Mouse (Mus musculus): ENCODE measurements around the gene Bcat1.

Bcat1 gene

DNA sequence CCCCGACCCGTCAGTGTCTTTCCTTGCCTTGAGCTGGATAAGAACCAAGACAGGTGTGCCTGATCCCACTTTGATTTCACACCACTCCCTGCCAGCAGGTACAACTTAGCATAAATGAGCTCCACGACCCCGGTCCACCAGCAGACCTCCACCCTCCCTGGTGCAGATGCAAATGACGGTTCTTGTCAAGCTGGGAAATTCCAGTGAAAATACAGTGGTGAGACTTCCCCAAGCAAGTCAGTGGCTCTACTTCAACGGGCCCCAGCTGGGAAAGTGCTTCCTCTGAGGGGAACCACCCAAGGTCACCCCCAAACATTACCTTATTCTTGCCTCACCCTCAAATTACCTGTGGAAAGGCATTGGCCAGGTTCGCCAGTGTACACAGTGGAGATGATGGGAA lies 16.0 kb upstream of the Bcat1 start:
- no peak for DNase-seq

DNA sequence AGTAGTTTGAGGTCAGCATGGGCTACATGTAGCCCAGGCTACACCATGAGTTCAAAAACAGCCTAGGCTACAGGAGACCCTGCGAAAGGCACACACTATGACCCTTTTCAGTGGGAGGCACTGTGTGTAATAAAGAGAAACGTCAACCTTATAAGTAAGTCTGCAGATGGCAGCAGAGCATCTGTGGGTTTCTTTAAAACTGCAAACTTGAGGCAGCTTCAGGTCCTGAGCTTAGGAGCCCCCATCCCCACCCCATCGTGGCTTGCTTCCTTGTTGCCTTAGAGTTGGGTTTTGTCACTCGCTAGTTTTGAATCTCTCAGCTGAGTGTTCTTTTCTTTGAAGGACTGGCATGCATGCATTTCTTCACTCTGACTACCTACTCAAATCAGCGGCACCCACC lies 14.9 kb upstream of the Bcat1 start:
- no peak for DNase-seq

DNA sequence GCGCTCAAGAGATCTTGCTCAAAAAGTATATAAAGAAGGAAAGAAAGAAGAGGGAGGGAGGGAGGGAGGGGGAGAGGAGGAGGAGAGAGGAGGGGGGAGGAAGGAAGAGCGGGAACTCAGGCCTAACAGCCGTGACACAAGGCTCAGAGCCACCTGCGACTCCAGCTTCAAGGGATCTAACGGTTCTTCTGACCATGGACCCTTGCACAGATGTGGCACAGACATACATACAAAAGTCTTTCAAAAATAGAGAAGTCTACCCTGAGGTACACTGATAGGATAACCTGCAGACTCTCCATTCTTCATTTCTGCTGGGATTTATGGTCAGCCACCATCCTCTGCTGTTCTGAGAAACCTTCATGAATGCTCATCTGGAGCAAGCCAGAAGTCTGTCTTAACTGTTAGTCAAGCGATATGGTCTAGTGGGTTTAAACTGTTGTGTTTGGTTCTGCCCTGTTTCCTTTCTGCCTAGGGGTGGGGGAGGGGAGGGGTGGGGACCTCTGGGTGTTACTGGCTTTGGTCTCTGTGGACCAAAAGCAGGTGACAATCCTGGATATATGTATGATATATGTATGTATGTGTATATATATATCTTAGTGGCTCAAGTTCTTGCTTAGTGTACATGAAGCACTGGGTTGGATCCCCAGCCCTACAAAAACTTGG lies 14.3 kb upstream of the Bcat1 start:
- no peak for DNase-seq

DNA sequence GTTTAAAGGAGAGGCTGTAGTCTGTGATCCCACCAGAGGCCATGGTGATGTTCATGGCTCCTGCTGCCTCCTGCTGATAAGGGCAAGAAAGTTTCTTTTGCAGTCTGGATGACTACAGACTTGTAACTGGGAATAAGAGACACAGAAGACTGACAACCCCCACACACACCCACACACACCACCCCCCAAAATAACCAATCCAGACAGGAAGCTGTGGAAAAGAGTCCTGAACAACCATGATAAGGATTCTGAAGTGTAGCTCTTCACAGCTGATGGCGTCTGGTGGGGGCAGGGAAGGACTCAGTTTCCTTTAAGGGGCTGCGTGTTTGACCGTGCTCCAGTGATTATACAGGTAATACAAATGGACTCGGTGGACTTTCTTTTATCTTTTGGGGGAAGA lies 13.4 kb upstream of the Bcat1 start:
- DNase-seq, result no peak

DNA sequence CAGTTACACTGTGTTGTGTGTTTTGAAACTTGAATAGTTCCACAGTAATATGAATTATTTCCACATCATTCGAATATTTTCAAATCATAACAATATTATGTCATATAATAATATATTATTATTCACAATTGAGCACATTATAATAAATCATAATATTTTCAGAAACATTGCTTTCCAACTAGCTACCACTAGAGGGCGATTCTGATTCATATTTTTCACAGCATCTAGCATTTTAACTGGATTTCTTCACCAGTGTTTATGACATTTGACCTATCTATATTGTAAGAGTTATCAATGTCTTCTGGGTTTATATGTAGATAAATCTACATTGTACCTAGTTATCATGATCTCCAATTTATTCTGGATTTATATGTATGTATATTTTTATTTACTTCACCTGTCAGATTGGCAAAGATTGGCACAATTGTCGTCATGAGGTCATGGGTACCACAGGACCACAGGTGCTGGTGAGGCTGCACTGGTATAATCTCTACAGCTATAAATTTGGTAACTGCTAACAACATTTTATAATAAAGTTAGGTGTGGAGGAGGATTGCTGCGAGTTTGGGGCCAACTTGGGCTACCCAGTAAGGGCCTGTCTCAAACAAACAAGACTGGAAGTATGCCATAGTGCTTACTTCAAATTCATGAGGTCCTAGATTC lies 12.6 kb upstream of the Bcat1 start:
- DNase-seq, result peak in 1 of 2 experiments; percentile 38

DNA sequence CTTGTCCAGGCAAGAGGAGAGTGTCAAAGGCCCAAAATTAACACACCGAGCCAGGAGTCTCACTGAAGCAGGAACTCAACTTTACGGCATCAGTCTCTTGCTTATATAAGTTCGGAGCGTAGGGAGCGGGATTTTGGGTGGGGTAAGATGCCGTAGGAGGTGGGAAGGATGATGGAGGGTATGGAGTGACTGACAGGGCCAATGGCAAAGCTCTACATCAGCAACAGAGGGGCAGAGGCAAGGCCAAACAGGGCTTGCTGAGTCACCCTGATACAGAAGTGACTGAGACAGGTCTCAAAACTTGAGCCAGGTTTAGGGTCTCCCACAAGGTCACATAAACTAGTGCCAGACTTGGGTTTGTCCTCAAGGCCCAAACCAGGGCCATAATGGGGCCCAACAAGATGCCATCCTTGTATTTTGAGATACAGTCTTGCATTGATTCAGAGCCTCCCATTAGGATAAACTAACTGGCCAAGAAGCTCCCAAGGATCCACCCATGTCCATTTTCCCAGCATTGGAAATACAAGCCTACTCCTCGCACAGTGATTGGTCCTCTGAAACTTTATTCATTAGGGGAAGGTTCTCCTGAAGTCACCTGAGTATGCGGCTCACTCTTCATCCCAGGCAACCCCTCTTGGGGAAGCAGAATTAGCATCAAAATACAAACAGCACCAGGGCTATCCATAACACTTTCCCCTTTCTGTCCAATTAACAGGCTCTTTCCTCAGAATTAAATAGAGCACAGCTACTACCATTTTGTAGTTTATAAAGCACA lies 8.5 kb upstream of the Bcat1 start:
- DNase-seq, result no peak

DNA sequence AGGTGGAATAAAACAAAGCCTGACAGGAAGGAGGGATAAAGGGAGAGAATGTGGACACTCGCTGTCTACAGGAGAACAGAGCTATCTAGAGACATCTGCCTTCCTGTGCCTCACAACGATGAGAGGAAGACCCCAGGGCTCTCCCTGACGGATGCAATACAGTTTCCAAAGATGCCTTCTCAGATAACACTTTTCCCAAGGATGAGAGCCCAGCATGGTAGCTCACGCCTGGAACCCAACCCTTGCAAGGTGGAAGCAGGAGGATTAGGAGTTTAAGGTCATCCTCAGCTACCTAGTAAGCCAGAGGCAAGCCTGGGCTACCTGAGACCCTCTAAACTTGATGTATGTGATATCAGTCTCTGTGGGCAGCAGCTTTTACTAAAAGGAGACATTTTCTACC lies 5.7 kb upstream of the Bcat1 start:
- DNase-seq, result no peak

DNA sequence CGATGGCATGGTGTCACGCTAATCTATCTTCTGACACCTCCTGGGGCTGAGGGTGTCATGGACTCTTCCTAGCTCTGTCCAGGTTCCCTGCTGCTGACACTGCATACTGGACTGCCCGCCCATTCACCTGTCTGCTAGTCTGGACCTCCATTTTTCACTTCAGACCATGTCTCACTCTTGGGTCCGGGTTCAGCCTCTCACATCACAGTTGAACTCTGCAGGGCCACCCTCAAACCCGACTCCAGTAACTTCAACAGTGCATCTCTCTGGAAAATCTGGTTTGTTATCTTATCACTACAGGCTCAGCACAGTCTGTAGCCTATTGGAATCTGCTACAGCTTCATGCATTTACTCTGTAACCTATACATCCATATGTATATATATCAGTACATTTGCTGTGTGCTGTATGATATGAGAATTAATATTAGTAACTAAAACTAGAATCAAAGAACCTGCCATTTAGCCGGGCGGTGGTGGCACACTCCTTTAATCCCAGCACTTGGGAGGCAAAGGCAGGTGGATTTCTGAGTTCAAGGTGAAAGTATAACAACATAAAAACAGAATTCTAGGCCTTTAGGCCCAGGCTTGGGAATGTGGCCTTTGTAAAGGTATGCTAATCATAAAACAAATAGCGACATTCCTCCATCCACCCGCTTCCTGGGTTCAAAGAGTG lies 3.2 kb upstream of the Bcat1 start:
- DNase-seq, result no peak

DNA sequence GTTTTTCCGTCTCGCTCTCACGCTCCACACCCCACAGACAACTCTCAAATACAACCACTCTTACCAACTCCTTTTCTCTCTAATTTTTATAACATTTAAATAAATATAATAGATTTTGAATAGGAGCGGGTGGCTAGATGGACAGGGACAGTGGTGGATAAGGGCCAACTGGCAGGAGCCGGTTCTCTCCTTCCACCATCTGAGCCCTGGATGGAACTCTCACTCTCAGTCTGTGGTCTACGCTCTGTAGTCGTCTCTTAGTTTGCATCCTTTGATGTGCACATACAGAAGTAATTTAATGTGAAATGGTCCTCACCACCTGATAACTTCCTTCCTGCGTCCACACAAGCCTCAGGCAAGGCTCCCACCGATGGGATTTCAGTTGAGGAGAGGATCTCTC lies 302 bp upstream of the Bcat1 start:
- DNase-seq, result peak; percentile 53 to 59

DNA sequence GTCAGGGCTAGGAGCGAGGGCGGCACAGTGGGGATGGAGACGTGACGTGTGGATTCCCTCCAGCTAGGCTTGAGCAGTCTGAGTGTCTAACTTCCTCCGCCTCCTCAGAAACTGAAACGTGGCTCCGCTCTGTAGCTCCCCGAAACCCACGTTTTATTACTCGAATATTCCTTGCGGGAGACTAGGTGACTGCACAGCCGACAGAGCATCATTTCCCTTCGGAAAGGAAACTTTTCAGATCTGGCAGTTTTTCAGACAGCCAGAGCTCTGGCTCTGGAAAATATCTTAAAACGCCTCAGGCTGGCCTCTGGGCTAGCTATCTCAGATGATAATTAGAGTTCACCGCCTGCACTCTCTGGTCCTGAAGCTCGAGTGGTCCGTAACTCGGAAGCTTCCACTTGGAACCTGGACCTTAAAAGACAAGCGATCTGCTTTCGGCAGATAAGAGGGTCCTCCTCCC lies 866 bp downstream of the Bcat1 start:
- DNase-seq, result peak; percentile 18 to 41

DNA sequence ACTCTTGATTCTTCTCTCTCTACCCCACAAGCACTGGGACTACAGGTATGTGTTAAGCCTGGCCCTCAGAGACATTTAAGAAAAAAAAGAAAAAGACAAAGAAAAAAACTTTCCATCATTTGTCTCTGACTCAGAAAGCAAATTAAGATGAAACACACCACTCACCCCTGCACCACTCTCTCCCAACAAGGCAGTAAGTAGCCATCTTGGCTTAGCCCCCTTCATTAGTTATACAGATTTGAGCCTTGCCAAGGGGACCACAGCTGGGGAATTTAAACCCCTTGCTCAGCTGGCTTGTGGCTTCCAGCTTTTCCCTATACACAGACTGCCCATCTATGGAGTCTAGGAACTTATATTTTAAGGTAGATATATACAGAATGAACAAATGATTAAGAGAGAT lies 1.5 kb downstream of the Bcat1 start:
- no peak for DNase-seq

DNA sequence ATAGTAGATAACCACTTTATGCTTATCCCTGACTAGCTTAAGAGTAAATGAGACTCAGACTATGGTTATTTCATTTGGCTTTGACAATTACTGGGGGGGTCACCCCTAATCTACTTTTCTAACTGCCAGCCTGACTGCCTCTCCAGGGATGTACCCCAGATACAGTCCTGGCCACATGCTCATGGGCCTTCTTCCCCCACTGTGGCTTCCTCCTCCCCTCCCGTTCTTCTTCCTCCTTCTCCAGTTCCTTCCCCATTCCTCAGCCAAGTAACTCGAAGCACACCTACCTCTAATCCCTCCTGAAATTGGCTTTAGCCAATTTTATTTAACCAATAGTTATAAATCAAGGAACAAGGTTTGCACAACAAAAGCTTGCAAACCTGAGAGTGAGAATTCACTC lies 6.1 kb downstream of the Bcat1 start:
- DNase-seq, result no peak

DNA sequence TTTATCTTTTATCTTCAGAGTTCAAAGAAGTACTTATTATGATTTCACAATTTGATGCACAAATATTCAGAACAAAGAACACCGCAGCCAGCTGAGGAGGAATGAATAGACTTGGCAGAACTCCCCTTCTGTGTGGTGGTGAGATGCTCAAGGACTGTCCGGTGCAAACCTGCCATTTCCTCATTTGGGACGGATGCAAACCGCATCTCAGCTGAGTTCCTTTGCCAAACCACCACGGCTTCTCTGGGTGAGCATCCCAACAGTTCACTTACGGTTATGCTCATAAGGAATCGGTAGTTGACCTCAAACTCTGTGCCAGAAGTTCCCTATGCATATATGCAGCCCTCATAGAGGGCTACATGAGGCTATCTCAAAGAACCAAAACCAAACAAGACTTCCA lies 6.6 kb downstream of the Bcat1 start:
- DNase-seq, result no peak

DNA sequence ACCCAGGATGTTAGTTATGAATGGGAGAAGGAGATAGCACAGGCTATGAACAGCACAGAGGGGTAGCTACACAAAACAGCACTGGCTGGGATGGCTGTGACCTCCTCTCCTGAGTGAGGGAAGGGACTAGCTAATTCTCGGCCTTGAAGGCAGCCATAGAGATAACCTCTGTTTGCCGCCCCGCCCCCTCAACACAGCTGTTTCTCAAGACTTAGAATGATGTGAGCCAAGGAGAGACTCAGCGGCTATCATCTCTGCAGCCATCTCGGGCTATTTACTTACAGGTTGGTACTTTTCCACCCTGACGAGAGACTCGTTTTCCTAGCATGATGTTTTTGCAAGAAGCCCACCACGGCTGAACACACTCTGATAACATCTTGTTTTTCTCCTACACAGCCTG lies 8.3 kb downstream of the Bcat1 start:
- no peak for DNase-seq

DNA sequence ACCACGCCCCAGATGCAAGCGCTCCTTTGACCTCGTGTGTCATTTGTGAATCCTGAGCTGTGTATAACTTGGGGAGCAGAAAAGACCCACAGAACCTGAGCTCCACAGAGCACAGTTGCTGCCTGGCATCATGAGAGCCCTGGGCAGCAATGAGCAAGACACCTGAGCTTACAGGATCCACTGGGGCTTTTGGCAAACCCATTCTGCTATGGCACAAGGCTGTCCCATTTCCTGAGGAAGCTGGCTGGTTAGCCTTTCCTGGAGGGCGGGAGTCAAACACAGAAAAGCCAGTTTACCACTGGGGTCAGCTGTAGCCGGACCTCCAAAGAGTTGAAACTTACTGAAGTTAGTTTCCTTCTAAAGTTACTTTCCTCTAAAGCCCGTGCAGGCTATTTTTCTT lies 9.6 kb downstream of the Bcat1 start:
- no peak for DNase-seq

DNA sequence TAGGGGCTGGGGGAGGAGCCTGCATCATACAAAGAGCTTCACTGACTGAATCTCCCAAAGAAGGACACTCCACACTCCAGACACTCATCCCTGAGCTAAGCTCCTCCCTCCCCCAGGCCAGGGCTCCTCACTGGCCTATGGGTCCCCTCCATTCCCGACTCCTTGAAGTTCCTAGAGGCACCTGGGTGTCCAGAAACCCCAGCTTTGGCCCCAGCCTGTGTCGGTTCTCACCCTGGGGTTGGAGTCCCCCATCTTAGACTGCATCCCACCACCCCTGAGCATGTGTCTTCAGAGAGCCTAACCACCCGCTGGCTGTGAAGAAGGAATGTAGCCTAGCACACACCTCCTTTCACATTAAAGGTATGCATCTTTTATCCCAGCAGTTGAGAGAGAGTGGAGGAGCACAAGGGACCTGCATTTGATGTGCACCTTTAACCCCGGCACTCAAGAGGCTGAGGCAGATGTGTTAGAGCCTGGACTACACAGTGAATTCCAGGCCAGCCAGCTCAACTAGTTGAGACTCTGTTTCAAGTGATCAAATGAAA lies 10.6 kb downstream of the Bcat1 start:
- no peak for DNase-seq

DNA sequence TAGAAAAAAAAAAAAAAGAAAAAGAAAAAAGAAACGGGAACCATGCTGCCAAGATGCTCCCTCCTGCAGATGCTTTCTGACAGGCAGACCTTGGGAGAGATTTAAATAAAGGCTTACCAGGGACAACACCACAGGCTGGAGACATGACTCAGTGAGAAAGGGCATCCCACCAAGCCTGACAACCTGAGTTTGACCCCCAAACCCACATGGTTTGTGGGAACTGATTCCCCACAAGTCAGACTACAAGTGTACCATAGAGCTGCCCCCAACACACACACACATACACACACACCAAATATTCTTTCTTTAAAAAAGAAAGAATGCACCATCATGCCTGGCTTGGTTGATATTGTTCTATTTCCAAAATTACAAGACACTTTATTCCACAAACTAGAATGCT lies 11.9 kb downstream of the Bcat1 start:
- DNase-seq, result no peak

DNA sequence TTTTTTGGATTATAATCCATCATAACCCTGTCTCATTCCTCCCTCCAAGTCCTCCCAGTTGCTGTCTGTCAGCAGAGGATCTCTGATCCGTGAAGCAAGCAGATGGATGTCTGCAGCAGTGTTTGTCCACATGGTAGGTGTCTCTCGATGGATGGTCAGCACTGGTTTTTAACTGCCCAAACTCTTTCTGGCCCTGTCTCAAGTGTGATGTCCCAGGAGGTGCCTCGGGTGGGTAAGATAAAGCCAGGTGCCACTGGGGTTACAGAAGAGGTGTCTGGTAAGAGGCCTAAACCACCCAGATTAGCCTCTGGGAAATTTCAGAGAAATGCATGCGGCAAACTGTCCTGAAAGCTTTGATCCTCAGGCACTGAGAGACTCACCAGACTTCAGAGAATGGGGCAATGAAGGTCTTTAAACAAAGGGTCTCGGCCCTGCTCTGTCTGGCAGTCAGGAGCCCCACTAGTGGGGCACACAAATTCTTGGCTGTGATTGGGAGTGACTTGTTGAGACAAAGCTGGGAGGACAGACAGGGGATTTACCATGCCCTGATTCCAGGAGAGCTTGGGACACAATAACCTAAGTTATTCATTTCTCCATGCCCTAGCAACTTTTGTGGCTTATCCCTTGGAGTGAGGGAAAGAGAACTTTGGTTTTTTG lies 12.6 kb downstream of the Bcat1 start:
- no peak for DNase-seq

DNA sequence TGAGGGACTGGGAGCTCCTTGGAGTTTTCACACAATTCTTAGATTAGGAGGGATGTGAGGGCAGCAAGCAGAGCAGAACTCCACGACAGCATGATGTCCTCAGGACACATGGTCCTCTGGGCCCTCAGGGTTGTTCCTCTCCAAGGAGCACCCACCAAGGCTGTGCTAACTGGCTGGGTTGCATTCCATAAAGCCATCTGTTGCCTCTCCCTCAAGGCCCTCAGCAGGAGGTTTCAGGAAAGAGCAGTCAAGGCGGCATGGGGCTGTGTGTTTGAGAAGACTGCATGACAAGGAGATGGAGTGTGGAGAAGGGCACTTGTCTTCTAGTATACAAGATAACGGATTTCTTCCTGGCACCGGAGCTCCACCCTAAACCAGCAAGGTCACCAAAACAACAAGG lies 13.2 kb downstream of the Bcat1 start:
- no peak for DNase-seq

DNA sequence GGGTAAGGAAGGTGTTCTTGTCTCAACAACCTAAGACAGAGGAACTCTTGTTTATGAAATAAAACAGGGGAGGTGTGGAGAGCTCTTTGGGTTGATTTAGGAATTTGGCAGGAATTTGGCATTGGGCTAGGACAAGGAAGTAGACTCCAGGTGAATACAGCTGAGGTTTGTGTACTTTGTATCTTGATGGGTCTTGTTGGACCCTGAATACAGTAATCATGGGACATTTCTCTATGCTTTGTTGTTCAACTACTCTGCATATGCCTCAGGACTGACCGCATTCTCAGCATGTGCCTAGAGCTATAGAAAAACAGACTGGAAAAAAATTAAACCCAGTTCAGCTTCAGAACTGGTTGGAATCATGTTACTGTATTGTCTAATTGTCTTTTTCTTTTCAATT lies 14.6 kb downstream of the Bcat1 start:
- no peak for DNase-seq

DNA sequence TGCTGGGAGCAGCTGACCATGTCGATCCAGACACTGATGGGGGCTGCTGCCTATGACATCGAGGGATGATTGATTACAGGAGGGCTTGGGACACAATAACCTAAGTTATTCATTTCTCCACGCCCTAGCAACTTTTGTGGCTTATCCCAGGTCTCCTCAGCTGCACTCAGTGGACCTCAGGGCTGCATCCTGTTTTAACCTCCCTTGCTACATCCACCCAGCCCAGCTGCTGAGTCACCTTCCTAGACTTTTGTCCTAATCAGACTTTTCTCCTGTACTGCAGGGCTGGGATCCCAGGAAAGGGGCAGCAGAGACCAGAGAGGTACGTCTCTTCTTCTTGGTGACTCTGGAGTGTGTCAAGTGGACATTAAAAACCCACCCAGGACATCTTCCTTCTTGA lies 19.9 kb downstream of the Bcat1 start:
- no peak for DNase-seq

DNA sequence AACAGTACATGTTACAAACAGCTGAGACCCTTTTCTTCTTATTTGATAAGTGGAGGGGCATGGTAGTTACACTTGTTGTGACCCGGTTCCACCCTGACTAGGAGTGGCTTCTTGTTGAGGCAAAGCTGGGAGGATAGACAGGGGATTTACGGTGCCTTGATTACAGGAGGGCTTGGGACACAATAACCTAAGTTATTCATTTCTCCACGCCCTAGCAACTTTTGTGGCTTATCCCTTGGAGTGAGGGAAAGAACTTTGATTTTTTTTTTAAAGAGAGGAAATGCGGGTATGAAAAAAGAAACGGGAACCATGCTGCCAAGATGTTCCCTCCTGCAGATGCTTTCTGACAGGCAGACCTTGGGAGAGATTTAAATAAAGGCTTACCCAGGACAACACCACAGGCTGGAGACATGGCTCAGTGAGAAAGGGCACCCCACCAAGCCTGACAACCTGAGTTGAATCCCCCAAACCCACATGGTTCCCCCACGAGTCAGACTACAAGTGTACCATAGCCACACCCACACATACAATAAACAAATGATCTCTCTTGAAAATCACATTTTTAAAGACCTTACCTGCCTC lies 20.6 kb downstream of the Bcat1 start:
- DNase-seq, result no peak

Data from cerebellum, postnatal 14 days (tissue).